Mouse (Mus musculus) ES-E14 (cell line): ENCODE measurements around the gene Mum1.

Source experiments
- HCFC1 ChIP-seq: IDR thresholded peaks from 2 replicates; pipeline ENCODE4 v1.6.1; 2012; ENCODE audit warnings: low read length, inconsistent platforms, borderline replicate concordance; ENCODE audit not compliant: insufficient read depth
- ZNF384 ChIP-seq: IDR thresholded peaks from 2 replicates; pipeline ENCODE4 v1.6.1; 2012; ENCODE audit warnings: low read depth, low read length, inconsistent platforms

- TF ChIP-seq HCFC1 (no peak), ZNF384 (no peak)
These were observed 37.7 kb upstream of the Mum1 start for GRCm38 (mm10) chr10:80188453-80189024.
